Mouse (Mus musculus): ENCODE measurements around the gene Elavl3.

Elavl3 gene

GRCm38 (mm10) chr9:22004546-22004945, 47.3 kb downstream of the Elavl3 start:
- DNase-seq (ENCODE audit: low read depth in 1 of 2, low spot score in 2 of 2), result no peak

GRCm38 (mm10) chr9:22003163-22003554, 48.7 kb downstream of the Elavl3 start:
- no peak for DNase-seq (ENCODE audit: low read depth in 1 of 2, low spot score in 2 of 2)

GRCm38 (mm10) chr9:22002194-22003162, 49.3 kb downstream of the Elavl3 start, which contains the start of the genes Ccdc151 and Prkcsh:
TSS of gene Ccdc151 (minus strand) at chr9:22002634.
TSS of gene Prkcsh (plus strand) at chr9:22002806.
- DNase-seq (ENCODE audit: low read depth in 1 of 2, low spot score in 2 of 2), result peak; percentile 99 to 100

DNA sequence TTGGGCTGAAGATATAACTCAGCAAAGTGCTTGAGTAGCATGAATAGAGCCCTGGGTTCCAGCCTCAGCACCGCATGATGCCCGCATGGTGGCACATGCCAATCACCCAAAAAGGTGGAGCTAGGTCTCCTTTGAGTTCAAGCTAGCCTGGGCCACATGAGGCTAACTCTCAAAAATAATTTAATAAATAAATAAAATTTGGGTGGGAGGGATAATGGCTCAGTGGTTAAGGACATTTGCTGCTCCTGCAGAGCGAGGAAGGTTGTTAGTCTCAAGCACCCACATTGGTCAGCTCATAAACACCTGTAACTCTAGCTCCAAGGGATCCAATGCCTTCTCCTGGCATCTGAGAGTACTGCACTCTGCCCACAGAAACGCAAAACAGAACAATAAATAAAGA, 50.2 kb downstream of the Elavl3 start:
- no peak for DNase-seq (ENCODE audit: low read depth in 1 of 2, low spot score in 2 of 2)

GRCm38 (mm10) chr9:22000296-22000695, 51.5 kb downstream of the Elavl3 start:
- DNase-seq (ENCODE audit: low read depth in 1 of 2, low spot score in 2 of 2), result no peak

DNA sequence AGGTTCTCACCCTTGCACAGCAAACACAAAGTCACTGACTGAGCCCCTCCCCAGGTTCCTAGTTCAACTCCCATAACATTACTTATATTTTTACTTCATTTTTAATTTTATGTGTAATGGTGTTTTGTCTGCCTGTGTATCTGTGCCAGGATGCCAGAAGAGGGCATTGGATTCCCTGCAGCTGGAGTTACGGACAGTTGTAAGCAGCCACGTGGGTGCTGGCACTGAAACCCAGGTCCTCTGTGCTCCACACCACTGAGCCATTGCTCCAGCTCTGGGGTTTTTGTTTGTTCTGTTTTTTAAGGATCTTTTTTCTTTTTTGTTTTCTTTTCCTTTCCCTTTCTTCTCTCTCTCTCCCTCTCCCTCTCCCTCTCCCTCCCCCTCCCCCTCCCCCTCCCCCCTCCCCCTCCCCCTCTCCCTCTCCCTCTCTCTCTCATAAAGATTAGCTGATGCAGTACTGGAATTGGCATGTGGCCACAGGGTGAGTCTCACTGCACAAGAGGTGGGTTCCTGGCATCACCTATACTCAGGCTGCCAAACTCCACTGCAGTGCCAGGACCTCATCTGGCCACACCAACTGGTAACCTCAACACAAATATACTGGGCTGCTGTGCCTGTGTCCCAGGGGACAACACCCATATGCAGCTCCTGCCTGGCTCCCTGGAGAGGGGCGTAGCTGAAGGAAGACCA, 55.5 kb downstream of the Elavl3 start:
- DNase-seq (ENCODE audit: low read depth in 1 of 2, low spot score in 2 of 2), result no peak

GRCm38 (mm10) chr9:21992227-21992626, 59.6 kb downstream of the Elavl3 start:
- DNase-seq (ENCODE audit: low read depth in 1 of 2, low spot score in 2 of 2), result no peak

GRCm38 (mm10) chr9:21989230-21990110, 62.4 kb downstream of the Elavl3 start, which contains the start of gene Rgl3:
TSS of gene Rgl3 (minus strand) at chr9:21989446.
- no peak for DNase-seq (ENCODE audit: low read depth in 1 of 2, low spot score in 2 of 2)

DNA sequence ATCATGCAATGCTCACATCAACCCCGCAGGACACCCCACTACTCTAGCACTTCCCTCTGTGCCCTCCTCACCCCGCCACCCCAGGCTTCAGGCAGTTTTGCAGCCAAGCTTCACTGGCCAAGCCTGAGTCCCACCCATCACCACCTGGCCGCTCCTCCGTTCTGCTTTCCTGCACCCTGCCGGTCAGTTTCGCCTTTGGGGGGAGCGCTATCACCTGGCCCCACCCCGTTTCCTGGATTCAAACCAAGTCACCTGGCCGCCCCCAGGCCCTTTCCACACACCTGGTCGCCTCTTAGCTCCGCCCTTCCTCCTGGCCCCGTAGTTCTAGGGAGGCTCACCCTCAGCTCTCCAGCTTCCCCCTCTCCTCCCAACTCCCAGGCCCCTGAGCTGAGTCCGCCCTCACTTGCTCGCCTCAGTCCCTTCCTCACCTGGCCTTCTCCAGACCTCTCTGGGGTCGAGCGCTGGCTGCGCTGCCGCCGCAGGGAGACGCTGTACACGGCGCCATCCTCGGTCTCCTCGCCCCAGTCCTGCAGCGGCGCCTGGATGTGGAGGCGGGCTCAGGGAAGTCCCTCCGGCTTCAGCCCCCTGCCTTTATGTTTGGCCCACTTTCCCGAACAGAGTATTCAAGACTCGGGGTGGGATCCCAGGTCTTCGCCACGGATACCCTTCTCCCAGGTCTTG, 63.3 kb downstream of the Elavl3 start:
- DNase-seq (ENCODE audit: low read depth in 1 of 2, low spot score in 2 of 2), result no peak

GRCm38 (mm10) chr9:21987592-21988342, 64.1 kb downstream of the Elavl3 start:
- DNase-seq (ENCODE audit: low read depth in 1 of 2, low spot score in 2 of 2), result no peak

- DNase-seq (ENCODE audit: low read depth in 1 of 2, low spot score in 2 of 2), result no peak
Measured at GRCm38 (mm10) chr9:21983911-21984310, 67.9 kb downstream of the Elavl3 start.

DNA sequence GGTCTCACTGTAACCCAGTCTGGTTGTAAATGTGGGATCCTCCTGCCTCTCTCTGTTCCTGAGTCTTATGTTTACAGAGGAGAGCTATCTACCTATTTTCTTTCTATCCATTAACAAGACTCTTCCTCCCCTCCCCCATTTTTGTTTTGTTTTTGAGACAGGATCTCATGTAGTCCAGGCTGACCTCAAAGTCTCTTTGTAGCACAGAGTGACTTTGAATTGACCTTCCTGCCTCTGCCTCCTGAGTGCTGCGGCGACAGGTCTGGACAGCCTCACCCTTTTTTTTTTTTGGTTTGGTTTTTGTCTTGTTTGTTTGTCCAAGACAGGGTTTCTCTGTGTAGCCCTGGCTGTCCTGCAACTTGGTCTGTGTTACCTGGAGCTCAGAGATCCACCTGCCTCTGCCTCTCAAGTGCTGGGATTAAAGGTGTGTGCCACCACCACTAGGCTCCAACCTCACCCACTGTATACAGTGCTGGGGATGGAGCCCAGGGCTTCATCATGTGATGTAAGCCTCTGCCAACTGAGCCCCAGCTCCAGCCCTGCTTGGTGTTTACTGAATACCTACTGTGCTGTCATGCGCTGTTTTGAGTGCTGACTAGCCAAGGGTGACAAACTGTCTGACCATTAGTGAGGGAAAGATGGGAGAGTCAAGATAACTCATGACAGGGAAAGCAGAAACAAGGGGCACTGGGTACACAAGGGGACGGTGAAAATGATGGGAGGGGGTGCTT, 73.3 kb downstream of the Elavl3 start:
- DNase-seq (ENCODE audit: low read depth in 1 of 2, low spot score in 2 of 2), result no peak

DNA sequence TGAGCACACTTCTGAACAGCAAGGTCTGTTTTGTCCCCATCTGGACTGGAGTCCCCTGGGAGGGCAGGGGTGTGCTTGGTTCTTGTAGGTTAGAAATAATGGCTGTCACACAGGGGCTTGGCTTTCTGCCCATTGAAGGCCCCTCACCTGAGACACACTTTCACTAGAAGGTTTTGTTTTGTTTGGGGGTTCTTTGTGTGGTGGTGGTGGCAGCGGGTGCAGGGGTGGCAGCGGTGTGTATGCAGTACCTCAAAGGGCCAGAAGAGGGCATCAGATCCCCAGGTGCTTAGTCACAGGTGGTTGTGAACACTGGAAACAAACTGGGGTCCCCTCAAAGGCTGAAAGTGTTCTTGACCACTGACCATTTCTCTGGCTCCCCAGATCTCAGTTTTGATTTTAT, 73.9 kb downstream of the Elavl3 start:
- DNase-seq (ENCODE audit: low read depth in 1 of 2, low spot score in 2 of 2), result no peak

- no peak for DNase-seq (ENCODE audit: low read depth in 1 of 2, low spot score in 2 of 2)
Measured at GRCm38 (mm10) chr9:21977331-21977730, 74.5 kb downstream of the Elavl3 start.

DNA sequence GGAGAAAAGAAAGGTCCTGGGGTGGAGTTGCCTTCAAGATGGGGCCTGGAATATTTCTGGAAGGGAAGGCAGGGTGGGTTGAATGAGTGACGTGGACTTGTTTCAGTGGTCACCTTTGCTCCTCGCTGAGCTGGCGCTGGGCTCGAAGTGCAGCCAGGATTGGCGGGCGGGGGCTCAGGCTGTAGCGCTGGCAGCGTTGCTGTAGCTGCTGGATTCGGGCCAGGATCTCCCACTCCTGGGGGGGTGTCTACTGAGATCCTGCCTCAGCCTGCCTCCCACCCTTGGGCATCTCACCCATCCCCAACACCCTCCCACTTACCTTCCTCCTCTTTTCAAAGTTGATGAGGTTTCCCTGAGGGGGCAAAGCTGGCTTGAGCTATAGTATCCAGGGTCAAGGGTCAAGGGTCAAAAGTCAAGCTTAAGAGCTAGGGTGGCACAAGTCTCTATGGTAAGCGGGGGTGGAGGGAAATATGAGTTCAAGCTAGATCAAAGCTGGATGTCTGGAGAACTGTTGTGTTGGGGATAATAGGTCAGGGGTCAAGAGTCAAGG, 75.1 kb downstream of the Elavl3 start:
- DNase-seq (ENCODE audit: low read depth in 1 of 2, low spot score in 2 of 2), result no peak

DNA sequence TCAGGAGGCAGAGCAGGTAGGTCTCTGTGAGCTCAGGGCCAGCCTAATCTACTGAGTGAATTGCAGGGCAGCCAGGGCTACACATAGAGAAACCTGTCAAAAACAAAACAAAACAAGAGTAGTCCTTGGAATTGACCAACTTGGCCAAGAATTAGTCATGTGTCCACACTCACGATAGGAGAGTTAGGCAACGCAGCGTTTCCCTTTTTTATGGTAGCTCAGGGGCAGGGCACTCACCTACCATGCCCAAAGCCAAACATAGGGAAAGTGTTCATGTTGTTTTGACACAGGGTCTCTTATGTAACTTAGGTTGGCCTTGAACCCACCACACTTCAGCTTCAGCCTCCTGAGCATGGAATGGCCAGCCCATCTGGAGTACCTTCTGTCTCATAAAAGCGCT, 82.5 kb downstream of the Elavl3 start:
- no peak for DNase-seq (ENCODE audit: low read depth in 1 of 2, low spot score in 2 of 2)

- DNase-seq (ENCODE audit: low read depth in 1 of 2, low spot score in 2 of 2), result no peak
Measured at GRCm38 (mm10) chr9:21968883-21969282, 82.9 kb downstream of the Elavl3 start.

All from monocyte, adult 2 months (primary cell).